Mouse (Mus musculus): Measurements from ENCODE around the gene Wwp2. TPM values are rescaled to one million over a fixed set of nuclear protein-coding genes. Genes with fewer than 3 reads are reported as not detected.

Wwp2 gene
- total and polyA plus RNA-seq, 2 experiments from 2014 or later: 34.9 to 37.0 TPM

DNA sequence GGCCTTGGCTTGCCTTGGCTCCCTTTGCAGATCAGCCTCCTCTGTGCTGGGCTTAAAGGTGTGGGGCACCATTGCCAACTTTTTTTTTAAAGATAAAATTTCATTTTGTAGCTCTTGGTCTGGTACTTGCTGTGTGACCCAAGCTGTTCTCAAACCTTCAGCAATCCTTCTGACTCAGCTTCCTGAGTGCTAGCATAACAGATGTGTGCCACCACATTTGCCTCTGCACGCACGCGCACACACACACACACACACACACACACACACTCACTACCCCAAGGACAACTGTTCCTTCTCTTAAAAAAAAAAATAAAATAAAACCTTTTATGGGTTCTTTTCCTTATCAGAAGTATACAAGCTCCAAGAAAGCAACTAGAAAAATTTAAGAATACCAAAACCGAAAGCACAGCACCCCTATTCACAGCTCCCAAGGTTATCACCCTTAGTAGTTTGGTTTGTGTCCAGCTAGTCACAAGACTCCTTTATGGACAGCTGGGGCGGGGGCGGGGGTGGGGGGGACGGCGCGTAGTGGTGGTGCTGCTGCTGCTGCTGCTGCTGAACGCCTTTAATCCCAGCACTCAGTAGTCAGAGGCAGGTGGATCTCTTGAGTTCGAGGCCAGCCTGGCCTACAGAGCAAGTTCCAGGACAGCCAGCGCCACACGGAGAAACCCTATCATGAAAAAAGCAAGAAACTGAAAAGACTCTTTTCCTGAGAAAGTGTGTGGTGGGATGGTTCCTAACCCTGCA lies 68.2 kb downstream of the Wwp2 start:
- Histone ChIP-seq H3K4me1 (ENCODE audit: insufficient read depth) (no peaks in the 10 kb centered on the region), H3K36me3 (ENCODE audit: insufficient read depth) (peaks cover 3% of the 10 kb centered on the region; the same call in 1 of the 2 replicates), H3K9me3 (ENCODE audit: low read length) (no peaks in the 10 kb centered on the region), H3K9ac (no peak overlapping the region), H3K4me2 (ENCODE audit: low read depth) (no peak overlapping the region), H3K27ac (ENCODE audit: low read depth, low read length) (no peak overlapping the region), H3K27me3 (ENCODE audit: insufficient read depth, low read length) (no peaks in the 10 kb centered on the region), H3K4me3 (ENCODE audit: low read depth, low read length) (no peak overlapping the region)
- WGBS: 82% methylated on average over 13 of the region's 13 CpGs
- DNase-seq (no peak), ATAC-seq (no peak)
- TF ChIP-seq CTCF (IDR thresholded peaks at IDR 0.05; ENCODE audit: low read depth): no peak

DNA sequence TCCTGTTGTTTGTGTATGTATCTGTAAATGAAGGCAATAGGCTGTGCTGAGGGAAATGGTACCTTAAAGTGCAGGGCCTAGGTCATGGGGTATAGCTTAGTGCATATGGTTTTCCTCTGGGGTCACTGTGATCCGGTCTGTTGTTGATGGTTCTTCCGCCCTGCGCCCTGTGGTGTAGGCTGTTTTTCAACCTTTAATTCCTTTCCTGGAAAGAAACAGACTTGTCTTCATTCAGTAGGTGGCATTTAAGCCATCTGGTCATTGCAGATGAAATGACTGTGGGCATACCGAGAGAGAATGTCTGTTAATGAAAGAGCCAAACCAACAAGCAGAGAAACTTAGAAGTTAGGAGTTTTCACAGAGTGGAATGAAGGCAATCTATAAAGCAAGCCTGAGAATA lies 69.1 kb downstream of the Wwp2 start:
- ATAC-seq: no peak
- TF ChIP-seq CTCF (IDR thresholded peaks at IDR 0.05; ENCODE audit: low read depth): no peak
- H3K27ac ChIP-seq (ENCODE audit: low read depth, low read length): no peak overlapping the region
- H3K4me3 ChIP-seq (ENCODE audit: low read depth, low read length): no peak overlapping the region
- no peaks in the 10 kb centered on the region for H3K27me3 ChIP-seq (ENCODE audit: insufficient read depth, low read length)
- H3K9me3 ChIP-seq (ENCODE audit: low read length): no peaks in the 10 kb centered on the region
- no peak overlapping the region for H3K9ac ChIP-seq
- H3K36me3 ChIP-seq (ENCODE audit: insufficient read depth): peaks cover 3% of the 10 kb centered on the region; the same call in 1 of the 2 replicates
- H3K4me1 ChIP-seq (ENCODE audit: insufficient read depth): no peaks in the 10 kb centered on the region
- no peak for DNase-seq
- WGBS: 83% methylated on average over 4 of the region's 4 CpGs
- no peak overlapping the region for H3K4me2 ChIP-seq (ENCODE audit: low read depth)

DNA sequence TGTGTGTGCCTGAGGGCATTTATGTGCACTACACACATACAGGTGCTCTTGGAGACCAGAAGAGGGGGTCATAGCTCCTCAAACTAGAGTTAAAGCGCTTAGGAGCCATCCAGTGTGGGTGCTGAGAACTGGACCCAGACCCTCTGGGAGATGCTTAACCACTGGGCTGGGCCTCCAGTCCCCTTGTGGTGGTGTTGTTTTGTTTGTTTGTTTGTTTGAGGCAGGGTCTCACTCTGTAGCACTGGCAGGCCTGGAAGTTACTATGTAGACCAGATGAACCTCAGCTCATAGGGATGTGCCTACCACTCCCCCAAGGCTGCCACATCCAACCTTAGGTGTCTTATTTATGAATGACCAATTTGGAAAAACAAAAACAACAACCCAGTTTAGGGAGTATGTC lies 70.9 kb downstream of the Wwp2 start:
- 100% methylated on average over 1 of the region's 1 CpGs for WGBS
- H3K4me1 ChIP-seq (ENCODE audit: insufficient read depth): no peaks in the 10 kb centered on the region
- ATAC-seq (no peak), DNase-seq (no peak)
- peaks cover 3% of the 10 kb centered on the region; the same call in 1 of the 2 replicates for H3K36me3 ChIP-seq (ENCODE audit: insufficient read depth)
- H3K9ac ChIP-seq: no peak overlapping the region
- H3K9me3 ChIP-seq (ENCODE audit: low read length): no peaks in the 10 kb centered on the region
- no peaks in the 10 kb centered on the region for H3K27me3 ChIP-seq (ENCODE audit: insufficient read depth, low read length)
- no peak for TF ChIP-seq CTCF (IDR thresholded peaks at IDR 0.05; ENCODE audit: low read depth)
- no peak overlapping the region for H3K27ac ChIP-seq (ENCODE audit: low read depth, low read length)
- H3K4me2 ChIP-seq (ENCODE audit: low read depth): no peak overlapping the region
- H3K4me3 ChIP-seq (ENCODE audit: low read depth, low read length): no peak overlapping the region

DNA sequence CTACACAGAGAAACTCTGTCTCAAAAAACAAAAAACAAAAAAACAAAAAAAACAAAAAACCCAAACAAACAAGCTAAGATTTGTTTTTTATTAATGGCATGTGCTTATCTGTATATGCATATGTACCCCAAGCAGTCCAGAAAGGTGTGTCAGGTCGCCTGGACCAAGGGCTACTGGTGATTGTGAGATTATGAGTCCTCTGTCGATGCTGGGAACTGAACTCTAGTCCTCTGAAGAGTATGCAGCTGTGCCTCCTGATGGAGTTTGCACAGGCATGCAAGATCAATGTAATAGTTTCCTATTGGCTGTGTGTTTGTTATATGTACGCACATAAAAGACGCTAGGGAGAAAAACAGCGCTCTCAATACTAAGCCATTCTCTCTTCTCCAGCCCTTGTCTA lies 74.0 kb downstream of the Wwp2 start:
- no peak for ATAC-seq

DNA sequence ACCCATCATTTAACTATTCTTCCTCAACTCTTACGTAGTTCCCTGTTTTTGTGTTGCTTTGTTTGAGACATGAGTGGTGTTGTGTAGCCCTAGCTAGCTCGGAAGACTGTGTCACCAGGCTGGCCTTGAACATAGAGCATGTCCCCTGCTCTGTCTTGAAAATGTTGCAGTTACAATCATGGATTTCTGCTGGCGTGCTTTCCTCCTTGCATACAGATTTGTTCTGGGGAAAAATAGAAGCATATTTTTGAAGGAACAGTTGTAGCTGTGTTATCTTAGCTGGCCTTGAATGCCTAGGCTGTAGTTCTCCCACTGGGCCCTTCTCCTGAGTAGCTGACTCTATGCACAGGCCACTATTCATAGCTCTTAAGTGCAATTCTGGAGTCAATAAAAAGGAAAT lies 74.6 kb downstream of the Wwp2 start:
- Histone ChIP-seq H3K27me3 (ENCODE audit: insufficient read depth, low read length) (no peaks in the 10 kb centered on the region), H3K9me3 (ENCODE audit: low read length) (no peaks in the 10 kb centered on the region), H3K4me3 (ENCODE audit: low read depth, low read length) (no peak overlapping the region), H3K36me3 (ENCODE audit: insufficient read depth) (peaks cover 3% of the 10 kb centered on the region; the same call in 1 of the 2 replicates), H3K4me2 (ENCODE audit: low read depth) (no peak overlapping the region), H3K27ac (ENCODE audit: low read depth, low read length) (no peak overlapping the region), H3K9ac (no peak overlapping the region), H3K4me1 (ENCODE audit: insufficient read depth) (no peaks in the 10 kb centered on the region)
- TF ChIP-seq CTCF (IDR thresholded peaks at IDR 0.05; ENCODE audit: low read depth): no peak
- ATAC-seq: no peak
- DNase-seq: no peak
- WGBS: 83% methylated on average over 3 of the region's 3 CpGs

More for the DNA sequence above, 74.0 kb downstream of the Wwp2 start:
- H3K9ac ChIP-seq: no peak overlapping the region
- no peak for TF ChIP-seq CTCF (IDR thresholded peaks at IDR 0.05; ENCODE audit: low read depth)
- H3K27me3 ChIP-seq (ENCODE audit: insufficient read depth, low read length): no peaks in the 10 kb centered on the region
- no peak overlapping the region for H3K4me3 ChIP-seq (ENCODE audit: low read depth, low read length)
- no peak overlapping the region for H3K27ac ChIP-seq (ENCODE audit: low read depth, low read length)
- no peaks in the 10 kb centered on the region for H3K4me1 ChIP-seq (ENCODE audit: insufficient read depth)
- H3K4me2 ChIP-seq (ENCODE audit: low read depth): no peak overlapping the region
- no peaks in the 10 kb centered on the region for H3K9me3 ChIP-seq (ENCODE audit: low read length)
- WGBS: 94% methylated on average over 5 of the region's 5 CpGs
- H3K36me3 ChIP-seq (ENCODE audit: insufficient read depth): peaks cover 3% of the 10 kb centered on the region; the same call in 1 of the 2 replicates
- no peak for DNase-seq

DNA sequence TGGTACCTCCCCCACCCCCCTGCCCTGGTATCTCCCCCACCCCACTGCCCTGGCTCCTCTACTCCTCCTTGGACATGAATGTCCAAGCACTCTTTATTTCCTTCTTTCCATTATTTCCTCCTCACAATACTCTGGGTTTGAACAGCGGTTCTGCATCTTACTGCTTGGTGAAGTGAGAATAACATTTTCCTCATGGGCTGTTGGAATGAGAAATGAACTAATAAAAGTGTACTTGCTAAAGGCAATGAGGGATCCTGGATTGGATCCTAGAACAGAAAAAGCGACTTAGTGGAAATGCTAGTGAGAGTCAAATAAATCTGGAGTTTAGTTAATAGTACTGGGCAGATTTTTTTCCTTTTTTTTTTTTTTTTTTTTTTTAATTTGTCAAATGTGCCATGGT lies 77.1 kb downstream of the Wwp2 start:
- no peak for ATAC-seq

DNA sequence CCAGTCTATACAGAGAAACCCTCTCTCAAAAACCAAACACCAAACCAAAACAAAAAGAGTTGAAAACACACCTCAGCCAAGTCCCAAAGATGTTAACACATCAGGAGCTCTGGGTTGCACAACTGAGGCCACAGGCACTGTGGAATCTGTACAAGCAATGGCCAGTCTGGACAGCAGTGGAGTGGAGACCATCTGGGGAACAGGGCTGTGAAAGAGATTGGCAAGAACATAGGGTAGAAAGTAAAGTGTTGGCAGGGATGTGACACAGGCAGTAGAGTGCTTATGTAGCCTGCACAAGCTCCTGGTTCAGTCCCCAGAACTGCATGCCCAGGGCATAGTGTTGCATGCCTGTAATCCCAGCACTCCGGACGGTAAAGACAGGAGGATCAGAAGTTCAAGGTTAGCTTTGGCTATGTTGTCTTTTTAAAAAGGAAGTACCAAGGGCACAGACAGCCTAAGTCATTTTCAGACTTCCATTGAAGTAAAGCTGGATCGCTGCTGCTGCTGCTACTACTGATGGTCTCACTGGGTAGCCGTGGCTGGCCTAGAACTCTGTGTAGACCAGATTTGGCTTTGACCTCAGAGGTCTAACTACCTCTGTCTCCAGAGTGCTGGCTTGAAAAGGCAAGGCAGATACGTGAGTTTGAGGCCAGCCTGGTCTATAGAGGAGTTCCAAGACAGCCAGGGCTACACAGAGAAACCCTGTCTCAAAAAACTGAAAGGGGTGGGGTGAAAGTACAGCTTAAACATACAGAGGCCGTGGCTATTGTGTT lies 79.0 kb downstream of the Wwp2 start:
- no peak for ATAC-seq
- no peak for DNase-seq
- 82% methylated on average over 6 of the region's 6 CpGs for WGBS
- Histone ChIP-seq H3K4me1 (ENCODE audit: insufficient read depth) (no peaks in the 10 kb centered on the region), H3K4me3 (ENCODE audit: low read depth, low read length) (no peak overlapping the region), H3K27ac (ENCODE audit: low read depth, low read length) (no peak overlapping the region), H3K27me3 (ENCODE audit: insufficient read depth, low read length) (no peaks in the 10 kb centered on the region), H3K9me3 (ENCODE audit: low read length) (no peaks in the 10 kb centered on the region), H3K36me3 (ENCODE audit: insufficient read depth) (peaks cover 4% of the 10 kb centered on the region; the same call in 1 of the 2 replicates), H3K9ac (no peak overlapping the region), H3K4me2 (ENCODE audit: low read depth) (no peak overlapping the region)
- TF ChIP-seq CTCF (IDR thresholded peaks at IDR 0.05; ENCODE audit: low read depth): no peak

More for the DNA sequence above, 77.1 kb downstream of the Wwp2 start:
- H3K9ac ChIP-seq: no peak overlapping the region
- no peaks in the 10 kb centered on the region for H3K27me3 ChIP-seq (ENCODE audit: insufficient read depth, low read length)
- H3K9me3 ChIP-seq (ENCODE audit: low read length): no peaks in the 10 kb centered on the region
- peaks cover 4% of the 10 kb centered on the region; the same call in 1 of the 2 replicates for H3K36me3 ChIP-seq (ENCODE audit: insufficient read depth)
- no peaks in the 10 kb centered on the region for H3K4me1 ChIP-seq (ENCODE audit: insufficient read depth)
- no peak overlapping the region for H3K4me2 ChIP-seq (ENCODE audit: low read depth)
- no peak overlapping the region for H3K4me3 ChIP-seq (ENCODE audit: low read depth, low read length)
- no peak overlapping the region for H3K27ac ChIP-seq (ENCODE audit: low read depth, low read length)
- 70% methylated on average over 2 of the region's 2 CpGs for WGBS
- no peak for TF ChIP-seq CTCF (IDR thresholded peaks at IDR 0.05; ENCODE audit: low read depth)
- no peak for DNase-seq

All from forebrain, postnatal 0 days (tissue).